Mouse (Mus musculus): ENCODE results near the gene Fam8a1. TPM values are rescaled to one million over a fixed set of nuclear protein-coding genes. Genes with fewer than 3 reads are reported as not detected.

The Fam8a1 gene
- polyA plus RNA-seq, 1 experiment, result 48.9 TPM

GRCm38 (mm10) chr13:46721009-46721408 is 51.7 kb downstream of the Fam8a1 start:
- H3K4me3 ChIP-seq (ENCODE audit: low read depth, low read length), result no peak overlapping the region
- no peaks in the 10 kb centered on the region for H3K27me3 ChIP-seq (ENCODE audit: control insufficient read depth, insufficient read depth, low read length, poor library complexity, severe bottlenecking)
- H3K27ac ChIP-seq (ENCODE audit: insufficient read depth, low read length), result no peak overlapping the region
- H3K9me3 ChIP-seq (replicated peaks; ENCODE audit: control insufficient read depth, insufficient read depth, low read length, poor library complexity, severe bottlenecking), result no peaks in the 10 kb centered on the region
- H3K4me1 ChIP-seq (ENCODE audit: control insufficient read depth, insufficient read depth, low read length), result peaks cover 5% of the 10 kb centered on the region
- H3K9ac ChIP-seq (ENCODE audit: low read depth, poor library complexity, severe bottlenecking), result no peak overlapping the region
- no peak for TF ChIP-seq CTCF (IDR thresholded peaks at IDR 0.05; ENCODE audit: low read depth, low read length)
- no peak for TF ChIP-seq POLR2A (IDR thresholded peaks at IDR 0.05; ENCODE audit: insufficient read depth, low read length)
- no peak for TF ChIP-seq EP300 (IDR thresholded peaks at IDR 0.05; ENCODE audit: insufficient read depth, low read depth, low read length)
- H3K36me3 ChIP-seq (ENCODE audit: control insufficient read depth, insufficient read depth, low read length, poor library complexity, severe bottlenecking), result peaks cover 7% of the 10 kb centered on the region

- no peak overlapping the region for H3K4me3 ChIP-seq (ENCODE audit: low read depth, low read length)
These were observed 55.0 kb downstream of the Fam8a1 start for GRCm38 (mm10) chr13:46724371-46724770.

GRCm38 (mm10) chr13:46725227-46725626 is 55.9 kb downstream of the Fam8a1 start:
- no peak for TF ChIP-seq CTCF (IDR thresholded peaks at IDR 0.05; ENCODE audit: low read depth, low read length)
- TF ChIP-seq EP300 (IDR thresholded peaks at IDR 0.05; ENCODE audit: insufficient read depth, low read depth, low read length), result no peak
- TF ChIP-seq POLR2A (IDR thresholded peaks at IDR 0.05; ENCODE audit: insufficient read depth, low read length), result no peak
- H3K4me3 ChIP-seq (ENCODE audit: low read depth, low read length), result peak overlapping the region; percentile 25; the same call in 1 of the 2 replicates

More at GRCm38 (mm10) chr13:46724371-46724770, 55.0 kb downstream of the Fam8a1 start:
- no peaks in the 10 kb centered on the region for H3K27me3 ChIP-seq (ENCODE audit: control insufficient read depth, insufficient read depth, low read length, poor library complexity, severe bottlenecking)
- H3K9me3 ChIP-seq (replicated peaks; ENCODE audit: control insufficient read depth, insufficient read depth, low read length, poor library complexity, severe bottlenecking), result no peaks in the 10 kb centered on the region
- peak overlapping the region; percentile 58 for H3K9ac ChIP-seq (ENCODE audit: low read depth, poor library complexity, severe bottlenecking)
- H3K4me1 ChIP-seq (ENCODE audit: control insufficient read depth, insufficient read depth, low read length), result peaks cover 3% of the 10 kb centered on the region
- H3K27ac ChIP-seq (ENCODE audit: insufficient read depth, low read length), result 0 out of 2 replicates have a peak overlapping the region, but pooled peaks have one; percentile 19
- no peaks in the 10 kb centered on the region; the same call in 1 of the 2 replicates for H3K36me3 ChIP-seq (ENCODE audit: control insufficient read depth, insufficient read depth, low read length, poor library complexity, severe bottlenecking)
- TF ChIP-seq POLR2A (IDR thresholded peaks at IDR 0.05; ENCODE audit: insufficient read depth, low read length), result no peak
- no peak for TF ChIP-seq EP300 (IDR thresholded peaks at IDR 0.05; ENCODE audit: insufficient read depth, low read depth, low read length)
- TF ChIP-seq CTCF (IDR thresholded peaks at IDR 0.05; ENCODE audit: low read depth, low read length), result no peak

GRCm38 (mm10) chr13:46726288-46727037 is 57.1 kb downstream of the Fam8a1 start:
- Histone ChIP-seq H3K9me3 (replicated peaks; ENCODE audit: control insufficient read depth, insufficient read depth, low read length, poor library complexity, severe bottlenecking) (no peaks in the 10 kb centered on the region), H3K4me1 (ENCODE audit: control insufficient read depth, insufficient read depth, low read length) (peaks cover 3% of the 10 kb centered on the region), H3K36me3 (ENCODE audit: control insufficient read depth, insufficient read depth, low read length, poor library complexity, severe bottlenecking) (no peaks in the 10 kb centered on the region; the same call in 1 of the 2 replicates), H3K4me3 (ENCODE audit: low read depth, low read length) (peak overlapping the region; percentile 100), H3K9ac (ENCODE audit: low read depth, poor library complexity, severe bottlenecking) (peak overlapping the region; percentile 98), H3K27me3 (ENCODE audit: control insufficient read depth, insufficient read depth, low read length, poor library complexity, severe bottlenecking) (no peaks in the 10 kb centered on the region), H3K27ac (ENCODE audit: insufficient read depth, low read length) (peak overlapping the region; percentile 90)
- TF ChIP-seq EP300 (IDR thresholded peaks at IDR 0.05; ENCODE audit: insufficient read depth, low read depth, low read length) (no peak), POLR2A (IDR thresholded peaks at IDR 0.05; ENCODE audit: insufficient read depth, low read length) (no peak), CTCF (IDR thresholded peaks at IDR 0.05; ENCODE audit: low read depth, low read length) (no peak)

More at GRCm38 (mm10) chr13:46725227-46725626, 55.9 kb downstream of the Fam8a1 start:
- Histone ChIP-seq H3K27ac (ENCODE audit: insufficient read depth, low read length) (0 out of 2 replicates have a peak overlapping the region, but pooled peaks have one; percentile 6), H3K4me1 (ENCODE audit: control insufficient read depth, insufficient read depth, low read length) (peaks cover 3% of the 10 kb centered on the region), H3K9ac (ENCODE audit: low read depth, poor library complexity, severe bottlenecking) (peak overlapping the region; percentile 58), H3K36me3 (ENCODE audit: control insufficient read depth, insufficient read depth, low read length, poor library complexity, severe bottlenecking) (no peaks in the 10 kb centered on the region; the same call in 1 of the 2 replicates), H3K27me3 (ENCODE audit: control insufficient read depth, insufficient read depth, low read length, poor library complexity, severe bottlenecking) (no peaks in the 10 kb centered on the region), H3K9me3 (replicated peaks; ENCODE audit: control insufficient read depth, insufficient read depth, low read length, poor library complexity, severe bottlenecking) (no peaks in the 10 kb centered on the region)

- no peaks in the 10 kb centered on the region; the same call in 1 of the 2 replicates for H3K36me3 ChIP-seq (ENCODE audit: control insufficient read depth, insufficient read depth, low read length, poor library complexity, severe bottlenecking)
- peak overlapping the region; percentile 98 for H3K9ac ChIP-seq (ENCODE audit: low read depth, poor library complexity, severe bottlenecking)
- H3K27ac ChIP-seq (ENCODE audit: insufficient read depth, low read length), result peak overlapping the region; percentile 90
- no peaks in the 10 kb centered on the region for H3K9me3 ChIP-seq (replicated peaks; ENCODE audit: control insufficient read depth, insufficient read depth, low read length, poor library complexity, severe bottlenecking)
- peak overlapping the region; percentile 100 for H3K4me3 ChIP-seq (ENCODE audit: low read depth, low read length)
- H3K27me3 ChIP-seq (ENCODE audit: control insufficient read depth, insufficient read depth, low read length, poor library complexity, severe bottlenecking), result no peaks in the 10 kb centered on the region
- peaks cover 3% of the 10 kb centered on the region for H3K4me1 ChIP-seq (ENCODE audit: control insufficient read depth, insufficient read depth, low read length)
- no peak for TF ChIP-seq POLR2A (IDR thresholded peaks at IDR 0.05; ENCODE audit: insufficient read depth, low read length)
- no peak for TF ChIP-seq CTCF (IDR thresholded peaks at IDR 0.05; ENCODE audit: low read depth, low read length)
- no peak for TF ChIP-seq EP300 (IDR thresholded peaks at IDR 0.05; ENCODE audit: insufficient read depth, low read depth, low read length)
These were observed 57.9 kb downstream of the Fam8a1 start for GRCm38 (mm10) chr13:46727038-46727836.

Other genes starting within 250 kb of the Fam8a1 start
- 0.81 and 1.2 TPM in 2 replicates for gene Cap2, start 167.7 kb upstream of the Fam8a1 start, polyA plus RNA-seq (2011; ENCODE audit: insufficient read depth, insufficient read length, low read depth, missing spikeins)
- gene Nup153, start 58.4 kb downstream of the Fam8a1 start, polyA plus RNA-seq (2011; ENCODE audit: insufficient read depth, insufficient read length, low read depth, missing spikeins), result 221 and 232 TPM in 2 replicates

Data from ES-Bruce4 (cell line).